Comparison of ENCODE assay signal across 8 mouse cellular contexts in the genomic region with DNA sequence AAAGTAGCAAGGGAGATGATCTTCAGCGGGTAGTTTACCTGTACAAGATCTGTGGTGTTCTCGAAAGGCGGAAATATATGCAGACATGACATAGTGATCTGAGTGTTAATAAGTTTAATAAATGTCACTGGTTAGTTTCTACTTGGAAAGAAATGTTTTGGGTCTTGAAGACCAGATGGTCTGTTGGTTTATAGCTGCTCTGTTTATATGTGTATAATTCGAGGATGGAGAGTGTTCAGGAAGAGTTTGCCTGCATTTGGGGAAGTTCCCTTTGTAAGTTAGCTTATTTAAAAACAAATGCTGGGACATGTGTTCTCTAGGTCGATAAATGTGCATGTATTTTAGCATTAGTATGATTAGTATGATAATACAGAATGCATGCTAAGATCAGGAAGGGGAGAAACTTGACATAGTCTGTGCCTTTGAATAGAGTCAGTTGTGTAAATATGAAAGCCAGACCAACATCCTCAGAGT. TPM values are rescaled to one million over a fixed set of nuclear protein-coding genes. Genes with fewer than 3 reads are reported as not detected.
A peak's percentile ranks its signal among the peaks of the same experiment; 100 is the strongest.
DNase-seq lines count a peak whose midpoint lies in the region; ATAC-seq and TF ChIP-seq lines count a peak whose summit lies in the region.

No protein-coding gene starts in this region.

- ATAC-seq in limb, embryonic 13.5 days (ENCODE audit: low FRiP score, low read depth): no peak
- no peak for ATAC-seq in stomach, embryonic 15.5 days (ENCODE audit: insufficient read depth, low FRiP score, low read depth)

- peak overlapping the region; percentile 95 for H3K9ac ChIP-seq in limb, embryonic 13.5 days
- peak overlapping the region; percentile 98 for H3K9ac ChIP-seq in stomach, embryonic 15.5 days

- WGBS in cerebellum, adult 2 months: under 1% methylated on average over 5 of the region's 5 CpGs
- 2% methylated on average over 5 of the region's 5 CpGs for WGBS in spleen, adult 2 months
- under 1% methylated on average over 5 of the region's 5 CpGs for WGBS in limb, embryonic 13.5 days
- WGBS in stomach, embryonic 15.5 days: under 1% methylated on average over 5 of the region's 5 CpGs

- no peaks in the 10 kb centered on the region for H3K27me3 ChIP-seq in cerebellum, adult 2 months (ENCODE audit: control insufficient read depth, insufficient read depth, low read length)
- H3K27me3 ChIP-seq in spleen, adult 2 months (ENCODE audit: control insufficient read depth, insufficient read depth, low read length): no peaks in the 10 kb centered on the region
- H3K27me3 ChIP-seq in limb, embryonic 13.5 days: no peaks in the 10 kb centered on the region
- no peaks in the 10 kb centered on the region for H3K27me3 ChIP-seq in stomach, embryonic 15.5 days (replicated peaks)

- intact Hi-C loops in left cerebral cortex, postnatal 36 days (cut with DNase I): no loop called here

- H3K4me2 ChIP-seq in limb, embryonic 13.5 days (replicated peaks): peak overlapping the region; percentile 79
- H3K4me2 ChIP-seq in stomach, embryonic 15.5 days: peak overlapping the region; percentile 66

- no peaks in the 10 kb centered on the region for H3K36me3 ChIP-seq in spleen, adult 2 months (ENCODE audit: control insufficient read depth, insufficient read depth, low read length)
- H3K36me3 ChIP-seq in limb, embryonic 13.5 days: no peaks in the 10 kb centered on the region
- H3K36me3 ChIP-seq in stomach, embryonic 15.5 days: no peaks in the 10 kb centered on the region

- peak overlapping the region; percentile 92; the same call in 1 of the 2 replicates for H3K27ac ChIP-seq in cerebellum, adult 2 months (ENCODE audit: insufficient read depth, low read length)
- peak overlapping the region; percentile 97 for H3K27ac ChIP-seq in spleen, adult 2 months (ENCODE audit: insufficient read depth, low read length)
- H3K27ac ChIP-seq in limb, embryonic 13.5 days: peak overlapping the region; percentile 100
- peak overlapping the region; percentile 100 for H3K27ac ChIP-seq in stomach, embryonic 15.5 days

- no peak for TF ChIP-seq POLR2A in cerebellum, adult 2 months (IDR thresholded peaks at IDR 0.05; ENCODE audit: borderline replicate concordance, insufficient read depth, low read length)
- TF ChIP-seq POLR2A in spleen, adult 2 months (IDR thresholded peaks at IDR 0.05; ENCODE audit: low read depth, low read length): no peak

- no peak for TF ChIP-seq CTCF in cerebellum, adult 2 months (IDR thresholded peaks at IDR 0.05; ENCODE audit: borderline replicate concordance, insufficient read depth, low read depth, low read length)
- TF ChIP-seq CTCF in spleen, adult 2 months (IDR thresholded peaks at IDR 0.05; ENCODE audit: extremely low read depth, insufficient read depth, insufficient read length, insufficient replicate concordance): no peak

- H3K9me3 ChIP-seq in limb, embryonic 13.5 days: no peaks in the 10 kb centered on the region
- no peaks in the 10 kb centered on the region for H3K9me3 ChIP-seq in stomach, embryonic 15.5 days

- peak overlapping the region; percentile 77 for H3K4me3 ChIP-seq in cerebellum, adult 2 months (replicated peaks; ENCODE audit: insufficient read depth, low read depth, low read length)
- peak overlapping the region; percentile 93 for H3K4me3 ChIP-seq in spleen, adult 2 months (ENCODE audit: extremely low read depth, insufficient read depth, insufficient read length)
- H3K4me3 ChIP-seq in limb, embryonic 13.5 days: peak overlapping the region; percentile 91
- peak overlapping the region; percentile 94 for H3K4me3 ChIP-seq in stomach, embryonic 15.5 days (replicated peaks)

- DNase-seq in cerebellum, adult 2 months: no peak
- DNase-seq in cerebellum, postnatal 14 days: no peak
- DNase-seq in spleen, adult 2 months (ENCODE audit: low read depth in 1 of 2, low spot score in 2 of 2): no peak
- DNase-seq in spleen, postnatal 10 days (ENCODE audit: low spot score in 2 of 2): no peak
- DNase-seq in embryo, embryonic 10 days (ENCODE audit: low spot score): no peak
- DNase-seq in left cerebral cortex, postnatal 36 days (ENCODE audit: low spot score in 2 of 2): no peak

- peaks cover 2% of the 10 kb centered on the region; the same call in 1 of the 2 replicates for H3K4me1 ChIP-seq in cerebellum, adult 2 months (ENCODE audit: control insufficient read depth, insufficient read depth, low read length)
- H3K4me1 ChIP-seq in spleen, adult 2 months (ENCODE audit: control insufficient read depth, insufficient read depth, insufficient read length): peaks cover 2% of the 10 kb centered on the region; the same call in 1 of the 2 replicates
- peaks cover 36% of the 10 kb centered on the region for H3K4me1 ChIP-seq in limb, embryonic 13.5 days
- peaks cover 7% of the 10 kb centered on the region; the same call in 1 of the 2 replicates for H3K4me1 ChIP-seq in stomach, embryonic 15.5 days

RNA-seq across cellular contexts. Expression of a gene that starts 0.4 kb away (rescaled TPM):
- polyA plus RNA-seq in cerebellum, adult 2 months (2012; rRNA removed): 125 and 131 TPM in 2 replicates
- 23.7 and 26.4 TPM in 2 replicates for polyA plus RNA-seq in spleen, adult 2 months (2012; rRNA removed)
- 147 and 151 TPM in 2 replicates for polyA plus RNA-seq in limb, embryonic 13.5 days (2015; fragmentation: Nextera tagmentation; extraction: Ambion mirVana)
- 130 and 141 TPM in 2 replicates for polyA plus RNA-seq in stomach, embryonic 15.5 days (2015; fragmentation: Nextera tagmentation; extraction: Ambion mirVana)
- total RNA-seq in left cerebral cortex, postnatal 36 days (2021): 100 to 1,000 TPM in 1 of 2 experiments, 10 to 100 TPM in 1; 97.8 to 107 TPM

RNA-seq across cellular contexts. Expression of a gene that starts 0.9 kb away (rescaled TPM):
- polyA plus RNA-seq in cerebellum, adult 2 months (2012; rRNA removed): 32.2 and 32.7 TPM in 2 replicates
- 5.7 and 6.0 TPM in 2 replicates for polyA plus RNA-seq in spleen, adult 2 months (2012; rRNA removed)
- 26.7 and 27.1 TPM in 2 replicates for polyA plus RNA-seq in limb, embryonic 13.5 days (2015; fragmentation: Nextera tagmentation; extraction: Ambion mirVana)
- polyA plus RNA-seq in stomach, embryonic 15.5 days (2015; fragmentation: Nextera tagmentation; extraction: Ambion mirVana): 19.8 and 21.3 TPM in 2 replicates
- 10 to 100 TPM; 81.3 to 95.4 TPM for total RNA-seq in left cerebral cortex, postnatal 36 days (2021)

RNA-seq across cellular contexts. Expression of a gene that starts 37.6 kb away (rescaled TPM):
- polyA plus RNA-seq in cerebellum, adult 2 months (2012; rRNA removed): 37.0 and 38.3 TPM in 2 replicates
- polyA plus RNA-seq in spleen, adult 2 months (2012; rRNA removed): 17.9 and 24.0 TPM in 2 replicates
- 45.7 and 48.3 TPM in 2 replicates for polyA plus RNA-seq in limb, embryonic 13.5 days (2015; fragmentation: Nextera tagmentation; extraction: Ambion mirVana)
- polyA plus RNA-seq in stomach, embryonic 15.5 days (2015; fragmentation: Nextera tagmentation; extraction: Ambion mirVana): 38.0 and 38.9 TPM in 2 replicates
- total RNA-seq in left cerebral cortex, postnatal 36 days (2021): 10 to 100 TPM; 19.8 to 23.0 TPM
